Mouse (Mus musculus) liver, embryonic 14.5 days (tissue): ENCODE measurements around the gene Peak1. TPM values are rescaled to one million over a fixed set of nuclear protein-coding genes. Genes with fewer than 3 reads are reported as not detected.
A peak's percentile ranks its signal among the peaks of the same experiment; 100 is the strongest.

Experiments
- ATAC-seq: fragments of 200-750 bp; cut with Nextera tagmentation; 2 replicates; pipeline ENCODE4 v1.8.0; 2017; ENCODE audit warnings: moderate number of reproducible peaks, mild to moderate bottlenecking, moderate library complexity; ENCODE audit not compliant: insufficient read depth
- DNase-seq, 3 experiments: peaks; one replicate each; pipeline ENCODE4 v3.0.0-alpha.2; 2012 to 2013; ENCODE audit warnings: low read depth in 3 of 3, low spot score in 3 of 3
- H3K27ac ChIP-seq: fragments of 300-500 bp; sonication (generic); 2 replicates; pipeline ENCODE4 v1.5.1; 2014; ENCODE audit warnings: moderate library complexity, mild to moderate bottlenecking, control low read depth, inconsistent platforms
- H3K27me3 ChIP-seq: fragments of 300-500 bp; sonication (generic); 2 replicates; pipeline ENCODE4 v1.6.1; 2014; ENCODE audit warnings: mild to moderate bottlenecking, low read length, moderate library complexity; ENCODE audit not compliant: control insufficient read depth, insufficient read depth
- H3K36me3 ChIP-seq: fragments of 300-500 bp; sonication (generic); replicated peaks from 2 replicates; pipeline ENCODE4 v1.6.1; 2014; ENCODE audit warnings: low read depth; ENCODE audit not compliant: control insufficient read depth, insufficient read depth
- H3K4me1 ChIP-seq, 2 experiments: fragments of 200-500 bp in 1 of 2; fragments of 300-500 bp in 1 of 2; sonication (generic) in 1 of 2; replicated peaks; 2 replicates each; pipeline ENCODE4 v1.6.1; 2012 to 2014; ENCODE audit warnings: antibody characterized with exemption in 1 of 2, inconsistent platforms in 1 of 2, low read length in 1 of 2; ENCODE audit not compliant: control insufficient read depth in 2 of 2, insufficient read depth in 2 of 2
- H3K4me2 ChIP-seq: fragments of 300-500 bp; sonication (generic); 2 replicates; pipeline ENCODE4 v1.6.1; 2014; ENCODE audit warnings: low read depth, mild to moderate bottlenecking, control low read depth, moderate library complexity
- H3K4me3 ChIP-seq, 2 experiments: fragments of 200-500 bp in 1 of 2; fragments of 300-500 bp in 1 of 2; sonication (generic) in 1 of 2; 2 replicates each; pipeline ENCODE4 v1.5.1; 2012 to 2014; ENCODE audit warnings: low read depth in 2 of 2, low read length in 2 of 2, mild to moderate bottlenecking in 2 of 2, control low read depth in 1 of 2, inconsistent platforms in 1 of 2, moderate library complexity in 1 of 2; ENCODE audit not compliant: insufficient read depth in 1 of 2
- H3K9ac ChIP-seq: fragments of 300-500 bp; sonication (generic); replicated peaks from 2 replicates; pipeline ENCODE4 v1.6.1; 2014; ENCODE audit warnings: mild to moderate bottlenecking, control low read depth, moderate library complexity
- H3K9me3 ChIP-seq: fragments of 300-500 bp; sonication (generic); 2 replicates; pipeline ENCODE4 v1.6.1; 2016; ENCODE audit warnings: low read length, mixed read lengths; ENCODE audit not compliant: control insufficient read depth
- CTCF ChIP-seq: IDR thresholded peaks from 2 replicates; pipeline ENCODE4 v1.5.1; 2016; ENCODE audit warnings: antibody characterized with exemption, low read depth, control low read depth
- EP300 ChIP-seq: IDR thresholded peaks from 2 replicates; pipeline ENCODE4 v1.6.1; 2016; ENCODE audit warnings: antibody characterized with exemption, low read depth
- WGBS: fragments of 180-500 bp; shearing (Covaris S2); extraction: QIAGEN DNeasy Blood & Tissue Kit; methylation state at CpG from one replicate; pipeline ENCODE4 v1.1.7; 2014; ENCODE audit not compliant: insufficient replicate concordance; 5-methylcytosine and 5-hydroxymethylcytosine counted together
- polyA plus RNA-seq, 2 experiments: library from polyadenylated mRNA; depleted of rRNA in 1 of 2; stranded (reverse) in 1 of 2; unstranded in 1 of 2; fragments of >200 nt; fragmentation: Nextera tagmentation in 1 of 2; extraction: Ambion mirVana in 1 of 2; gene quantifications; 2 replicates each; pipeline versions ENCODE4 v1.2.1 to v1.2.3; 2012 to 2014

Gene Peak1
- polyA plus RNA-seq, 2 experiments = 1.8 to 2.3 TPM

DNA sequence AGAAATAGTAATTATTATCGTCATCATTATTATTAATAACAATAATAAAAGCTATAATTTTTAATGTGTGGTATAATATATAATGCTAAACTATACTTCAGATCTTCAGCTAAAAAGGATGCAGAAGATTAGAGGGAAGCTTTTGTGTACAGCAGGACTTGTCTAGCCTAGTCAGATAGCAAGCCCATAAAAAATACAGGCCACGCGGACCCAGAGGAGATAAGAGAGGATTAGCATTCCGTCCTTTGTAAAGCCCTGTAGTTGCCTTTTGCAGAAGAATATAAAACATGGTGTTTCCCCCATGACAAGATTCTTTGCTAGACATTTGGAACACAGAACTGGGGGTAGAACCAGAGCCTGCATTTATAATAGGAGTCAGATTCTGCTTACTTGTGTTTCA is 13.2 kb downstream of the Peak1 start:
- Histone ChIP-seq H3K4me3 (no peak overlapping the region), H3K27me3 (no peaks in the 10 kb centered on the region), H3K36me3 (no peaks in the 10 kb centered on the region), H3K4me1 (peaks cover 0 to 3% of the 10 kb centered on the region in 2 experiments; a peak in 1 of 4 replicates), H3K9me3 (no peaks in the 10 kb centered on the region), H3K9ac (no peak overlapping the region), H3K27ac (no peak overlapping the region), H3K4me2 (no peak overlapping the region)
- ATAC-seq (no peak), DNase-seq (no peak)
- no peak for TF ChIP-seq CTCF
- 33% methylated on average over 4 of the region's 4 CpGs for WGBS

DNA sequence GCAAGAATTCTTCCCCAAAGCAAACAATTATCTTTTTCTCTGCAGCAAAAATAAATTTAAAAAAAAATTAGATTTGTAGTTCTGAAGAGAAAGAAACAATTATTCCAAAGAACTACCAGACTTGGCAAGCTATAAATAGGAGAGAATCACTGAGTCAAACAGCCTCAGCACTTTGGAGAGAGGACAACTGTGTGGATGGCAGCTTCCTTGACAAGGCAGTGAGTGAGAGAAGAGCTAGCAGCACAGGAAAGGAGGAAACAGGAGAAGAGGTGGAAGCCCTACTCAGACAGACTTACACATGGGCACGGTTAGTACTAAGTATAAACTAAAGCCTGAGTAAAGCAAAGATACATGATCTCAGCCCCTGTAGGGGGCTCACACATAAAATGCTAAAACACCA is 21.6 kb downstream of the Peak1 start:
- TF ChIP-seq CTCF (no peak), EP300 (no peak)
- ATAC-seq (no peak), DNase-seq (no peak)
- Histone ChIP-seq H3K4me2 (no peak overlapping the region), H3K9me3 (no peaks in the 10 kb centered on the region), H3K4me1 (no peaks in the 10 kb centered on the region), H3K4me3 (no peak overlapping the region), H3K36me3 (no peaks in the 10 kb centered on the region), H3K27ac (no peak overlapping the region), H3K9ac (no peak overlapping the region), H3K27me3 (no peaks in the 10 kb centered on the region)
- WGBS = 29% methylated on average over 1 of the region's 1 CpGs

GRCm38 (mm10) chr9:56392857-56393256 is 25.0 kb downstream of the Peak1 start:
- Histone ChIP-seq H3K4me2 (no peak overlapping the region), H3K4me1 (no peaks in the 10 kb centered on the region), H3K9ac (no peak overlapping the region), H3K4me3 (no peak overlapping the region), H3K27me3 (no peaks in the 10 kb centered on the region), H3K36me3 (no peaks in the 10 kb centered on the region), H3K9me3 (no peaks in the 10 kb centered on the region), H3K27ac (no peak overlapping the region)
- WGBS = 62% methylated on average over 3 of the region's 3 CpGs
- no peak for TF ChIP-seq CTCF
- TF ChIP-seq EP300 = no peak
- DNase-seq = no peak
- ATAC-seq = no peak

DNA sequence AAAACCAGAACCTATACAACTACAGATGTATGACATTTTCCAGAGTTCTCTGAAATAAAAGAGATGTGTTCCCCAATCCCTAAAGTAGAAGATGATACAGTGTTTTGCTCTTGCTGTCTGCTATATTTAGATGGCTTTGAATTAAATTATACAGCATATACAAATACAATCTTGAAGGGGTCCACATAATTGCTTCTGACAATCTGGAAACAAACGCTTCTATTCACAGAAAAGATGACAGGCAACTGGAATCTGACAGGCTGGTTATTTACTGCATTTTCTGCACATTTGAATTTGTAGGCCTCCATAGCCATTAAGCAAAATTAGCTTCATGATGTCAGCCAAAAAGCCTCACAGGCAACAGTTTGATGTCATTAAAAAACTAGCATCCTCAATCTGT is 35.1 kb downstream of the Peak1 start:
- TF ChIP-seq CTCF (no peak), EP300 (no peak)
- Histone ChIP-seq H3K4me3 (no peak overlapping the region), H3K9ac (no peak overlapping the region), H3K36me3 (no peaks in the 10 kb centered on the region), H3K4me2 (no peak overlapping the region), H3K9me3 (no peaks in the 10 kb centered on the region), H3K27me3 (no peaks in the 10 kb centered on the region), H3K27ac (no peak overlapping the region), H3K4me1 (no peaks in the 10 kb centered on the region)
- DNase-seq = no peak
- 63% methylated on average over 1 of the region's 1 CpGs for WGBS
- ATAC-seq = no peak

DNA sequence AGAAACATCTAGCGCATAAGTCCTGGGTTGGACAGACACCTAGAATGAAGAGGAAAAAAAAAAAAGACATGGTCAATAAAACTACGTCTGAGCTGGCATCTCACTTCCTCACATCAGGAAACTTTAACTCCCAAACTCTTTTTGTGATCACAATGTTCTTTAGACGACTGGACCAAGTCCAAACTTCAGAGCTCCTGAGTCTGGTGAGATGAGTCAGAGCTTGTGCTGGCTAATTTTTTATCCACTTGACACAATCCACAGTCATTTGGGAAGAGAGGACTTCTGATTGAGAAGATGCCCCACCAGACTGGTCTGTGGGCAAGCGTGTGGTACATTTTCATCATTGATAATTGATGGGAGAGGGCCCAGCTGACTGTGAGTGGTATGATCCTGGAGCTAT is 43.5 kb downstream of the Peak1 start:
- Histone ChIP-seq H3K27ac (no peak overlapping the region), H3K27me3 (no peaks in the 10 kb centered on the region), H3K9ac (no peak overlapping the region), H3K4me2 (no peak overlapping the region), H3K9me3 (no peaks in the 10 kb centered on the region), H3K4me3 (no peak overlapping the region), H3K36me3 (no peaks in the 10 kb centered on the region), H3K4me1 (peaks cover 0 to 2% of the 10 kb centered on the region in 2 experiments; a peak in 2 of 4 replicates)
- 59% methylated on average over 4 of the region's 4 CpGs for WGBS
- TF ChIP-seq CTCF (no peak), EP300 (no peak)
- no peak for DNase-seq
- no peak for ATAC-seq

DNA sequence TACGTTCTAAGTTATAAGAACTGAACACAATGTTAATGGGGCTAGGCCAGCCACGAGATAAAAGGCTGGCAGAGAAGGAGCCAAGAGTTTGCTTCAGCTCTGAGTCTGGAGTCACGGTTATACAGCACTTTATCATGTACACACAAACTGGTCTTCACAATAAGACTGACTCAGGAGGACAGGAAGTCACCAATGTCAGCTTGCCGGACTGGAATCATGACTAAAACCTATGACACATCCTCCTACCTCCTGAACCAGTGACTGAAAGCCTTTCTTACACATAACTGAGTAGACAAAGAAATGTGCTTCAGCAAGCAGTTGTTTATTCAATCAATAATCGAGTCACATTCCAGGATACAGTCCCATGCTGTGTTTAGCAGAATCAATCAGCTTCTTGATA is 47.2 kb downstream of the Peak1 start:
- 22% methylated on average over 5 of the region's 5 CpGs for WGBS
- peak in 1 of 3 experiments; percentile 6 for DNase-seq
- no peak for ATAC-seq
- TF ChIP-seq EP300 (no peak), CTCF (no peak)
- no peak overlapping the region for H3K27ac ChIP-seq
- no peaks in the 10 kb centered on the region for H3K9me3 ChIP-seq
- no peak overlapping the region for H3K4me3 ChIP-seq
- peaks cover 0 to 2% of the 10 kb centered on the region in 2 experiments; a peak in 2 of 4 replicates for H3K4me1 ChIP-seq
- no peaks in the 10 kb centered on the region for H3K27me3 ChIP-seq
- no peak overlapping the region for H3K4me2 ChIP-seq
- H3K9ac ChIP-seq = no peak overlapping the region
- H3K36me3 ChIP-seq = no peaks in the 10 kb centered on the region
